Mouse (Mus musculus): ENCODE data around the gene Hpgds. TPM values are rescaled to one million over a fixed set of nuclear protein-coding genes. Genes with fewer than 3 reads are reported as not detected.

Gene Hpgds
- total RNA-seq (2018; cell fraction: chromatin; rRNA removed), result 1,000 to 10,000 TPM in 3 of 26 experiments, 100 to 1,000 TPM in 23; 104 to 1,343 (median 734) TPM
- total RNA-seq (2018; cell fraction: cytosol; rRNA removed), result 100 to 1,000 TPM; 121 to 274 (median 204) TPM
- 1,000 to 10,000 TPM in 1 of 26 experiments, 100 to 1,000 TPM in 25; 198 to 1,087 (median 535) TPM for total RNA-seq (2018; cell fraction: nucleus; rRNA removed)
- 160 to 320 TPM (median 215 TPM) in 3 replicates for polyA plus RNA-seq (2018)

- Histone ChIP-seq H3K79me2 (ENCODE audit: inconsistent target) (peaks cover 49% of the 10 kb centered on the region), H3K4me3 (ENCODE audit: inconsistent target) (peak within 1 kb of the TSS; percentile 63), H3K27ac (peak within 1 kb of the TSS; percentile 95), H3K36me3 (ENCODE audit: inconsistent target) (no peaks in the 10 kb centered on the region)
- 2% methylated on average over 16 of the region's 16 CpGs for WGBS (ENCODE audit: missing documents)
These were observed at the start of gene Hpgds for GRCm38 (mm10) chr6:65144621-65145205. TSS of gene Hpgds (minus strand) at chr6:65144908.

- H3K36me3 ChIP-seq (ENCODE audit: inconsistent target), result no peaks in the 10 kb centered on the region
- WGBS (ENCODE audit: missing documents), result 14% methylated on average over 5 of the region's 5 CpGs
- no peaks in the 10 kb centered on the region for H3K79me2 ChIP-seq (ENCODE audit: inconsistent target)
- H3K27ac ChIP-seq, result peak overlapping the region; percentile 91
- H3K4me3 ChIP-seq (ENCODE audit: inconsistent target), result no peak overlapping the region
These were observed 20.3 kb upstream of the Hpgds start for GRCm38 (mm10) chr6:65164977-65165376.

- Histone ChIP-seq H3K36me3 (ENCODE audit: inconsistent target) (no peaks in the 10 kb centered on the region), H3K27ac (peak overlapping the region; percentile 91), H3K4me3 (ENCODE audit: inconsistent target) (no peak overlapping the region), H3K79me2 (ENCODE audit: inconsistent target) (no peaks in the 10 kb centered on the region)
- 5% methylated on average over 5 of the region's 6 CpGs for WGBS (ENCODE audit: missing documents)
These were observed 19.4 kb upstream of the Hpgds start for GRCm38 (mm10) chr6:65164137-65164536.

- no peak overlapping the region for H3K4me3 ChIP-seq (ENCODE audit: inconsistent target)
- no peaks in the 10 kb centered on the region for H3K79me2 ChIP-seq (ENCODE audit: inconsistent target)
- 92% methylated on average over 4 of the region's 4 CpGs for WGBS (ENCODE audit: missing documents)
- no peak overlapping the region for H3K27ac ChIP-seq
- H3K36me3 ChIP-seq (ENCODE audit: inconsistent target), result no peaks in the 10 kb centered on the region
These were observed 14.8 kb upstream of the Hpgds start for GRCm38 (mm10) chr6:65159381-65159942.

- Histone ChIP-seq H3K36me3 (ENCODE audit: inconsistent target) (no peaks in the 10 kb centered on the region), H3K4me3 (ENCODE audit: inconsistent target) (no peak overlapping the region), H3K27ac (no peak overlapping the region), H3K79me2 (ENCODE audit: inconsistent target) (no peaks in the 10 kb centered on the region)
- WGBS (ENCODE audit: missing documents), result 100% methylated on average over 4 of the region's 4 CpGs
These were observed 12.3 kb upstream of the Hpgds start for GRCm38 (mm10) chr6:65157042-65157441.

GRCm38 (mm10) chr6:65153570-65153969, 8.9 kb upstream of the Hpgds start:
- 80% methylated on average over 3 of the region's 3 CpGs for WGBS (ENCODE audit: missing documents)
- H3K4me3 ChIP-seq (ENCODE audit: inconsistent target), result no peak overlapping the region

GRCm38 (mm10) chr6:65150703-65151102, 6.0 kb upstream of the Hpgds start:
- no peak overlapping the region for H3K27ac ChIP-seq
- 53% methylated on average over 22 of the region's 22 CpGs for WGBS (ENCODE audit: missing documents)

More at GRCm38 (mm10) chr6:65153570-65153969, 8.9 kb upstream of the Hpgds start:
- no peaks in the 10 kb centered on the region for H3K36me3 ChIP-seq (ENCODE audit: inconsistent target)
- H3K79me2 ChIP-seq (ENCODE audit: inconsistent target), result no peaks in the 10 kb centered on the region
- H3K27ac ChIP-seq, result no peak overlapping the region

GRCm38 (mm10) chr6:65146363-65146762, 1.7 kb upstream of the Hpgds start:
- H3K27ac ChIP-seq, result peak overlapping the region; percentile 56
- 36% methylated on average over 4 of the region's 4 CpGs for WGBS (ENCODE audit: missing documents)

More at GRCm38 (mm10) chr6:65150703-65151102, 6.0 kb upstream of the Hpgds start:
- no peak overlapping the region for H3K4me3 ChIP-seq (ENCODE audit: inconsistent target)
- H3K79me2 ChIP-seq (ENCODE audit: inconsistent target), result no peaks in the 10 kb centered on the region
- H3K36me3 ChIP-seq (ENCODE audit: inconsistent target), result no peaks in the 10 kb centered on the region

GRCm38 (mm10) chr6:65142316-65142715, 2.4 kb downstream of the Hpgds start:
- 80% methylated on average over 1 of the region's 1 CpGs for WGBS (ENCODE audit: missing documents)
- Histone ChIP-seq H3K27ac (peak overlapping the region; percentile 95), H3K4me3 (ENCODE audit: inconsistent target) (peak overlapping the region; percentile 63), H3K36me3 (ENCODE audit: inconsistent target) (no peaks in the 10 kb centered on the region), H3K79me2 (ENCODE audit: inconsistent target) (peaks cover 72% of the 10 kb centered on the region)

More at GRCm38 (mm10) chr6:65146363-65146762, 1.7 kb upstream of the Hpgds start:
- Histone ChIP-seq H3K79me2 (ENCODE audit: inconsistent target) (peaks cover 32% of the 10 kb centered on the region), H3K4me3 (ENCODE audit: inconsistent target) (no peak overlapping the region), H3K36me3 (ENCODE audit: inconsistent target) (no peaks in the 10 kb centered on the region)

- Histone ChIP-seq H3K4me3 (ENCODE audit: inconsistent target) (peak overlapping the region; percentile 63; the same call in 1 of the 2 replicates), H3K36me3 (ENCODE audit: inconsistent target) (peaks cover 8% of the 10 kb centered on the region; the same call in 1 of the 2 replicates), H3K79me2 (ENCODE audit: inconsistent target) (peaks cover 88% of the 10 kb centered on the region), H3K27ac (peak overlapping the region; percentile 95)
- WGBS (ENCODE audit: missing documents), result 17% methylated on average over 6 of the region's 6 CpGs
These were observed 3.9 kb downstream of the Hpgds start for GRCm38 (mm10) chr6:65140750-65141243.

GRCm38 (mm10) chr6:65140082-65140749, 4.5 kb downstream of the Hpgds start:
- peak overlapping the region; percentile 63; the same call in 1 of the 2 replicates for H3K4me3 ChIP-seq (ENCODE audit: inconsistent target)
- WGBS (ENCODE audit: missing documents), result 70% methylated on average over 4 of the region's 5 CpGs

GRCm38 (mm10) chr6:65138243-65138642, 6.5 kb downstream of the Hpgds start:
- Histone ChIP-seq H3K27ac (peak overlapping the region; percentile 14; the same call in 1 of the 2 replicates), H3K79me2 (ENCODE audit: inconsistent target) (peaks cover 100% of the 10 kb centered on the region), H3K36me3 (ENCODE audit: inconsistent target) (peaks cover 34% of the 10 kb centered on the region), H3K4me3 (ENCODE audit: inconsistent target) (no peak overlapping the region)
- 71% methylated on average over 1 of the region's 1 CpGs for WGBS (ENCODE audit: missing documents)

More at GRCm38 (mm10) chr6:65140082-65140749, 4.5 kb downstream of the Hpgds start:
- peaks cover 14% of the 10 kb centered on the region for H3K36me3 ChIP-seq (ENCODE audit: inconsistent target)
- peak overlapping the region; percentile 95 for H3K27ac ChIP-seq
- H3K79me2 ChIP-seq (ENCODE audit: inconsistent target), result peaks cover 93% of the 10 kb centered on the region

GRCm38 (mm10) chr6:65137802-65138201, 6.9 kb downstream of the Hpgds start:
- peaks cover 38% of the 10 kb centered on the region for H3K36me3 ChIP-seq (ENCODE audit: inconsistent target)
- 74% methylated on average over 2 of the region's 2 CpGs for WGBS (ENCODE audit: missing documents)
- H3K4me3 ChIP-seq (ENCODE audit: inconsistent target), result no peak overlapping the region
- peak overlapping the region; percentile 14; the same call in 1 of the 2 replicates for H3K27ac ChIP-seq
- peaks cover 100% of the 10 kb centered on the region for H3K79me2 ChIP-seq (ENCODE audit: inconsistent target)

GRCm38 (mm10) chr6:65132376-65132775, 12.3 kb downstream of the Hpgds start:
- WGBS (ENCODE audit: missing documents), result 93% methylated on average over 6 of the region's 6 CpGs
- Histone ChIP-seq H3K4me3 (ENCODE audit: inconsistent target) (no peak overlapping the region), H3K36me3 (ENCODE audit: inconsistent target) (peaks cover 91% of the 10 kb centered on the region), H3K27ac (no peak overlapping the region), H3K79me2 (ENCODE audit: inconsistent target) (peaks cover 63% of the 10 kb centered on the region)

All from macrophage (primary cell).